Mouse (Mus musculus) ES-E14 (cell line): ENCODE measurements at regions not wholly inside any gene's neighbourhood (a gene's known extent, or its start where the extent isn't known, plus 50 kb on each side); places are given as distances from the start of the nearest gene placed in this dataset.

Experiments used
- CHD2 ChIP-seq: IDR thresholded peaks from 2 replicates; pipeline ENCODE4 v1.6.1; 2014; ENCODE audit warnings: mild to moderate bottlenecking, low read depth, low read length, inconsistent platforms
- HCFC1 ChIP-seq: IDR thresholded peaks from 2 replicates; pipeline ENCODE4 v1.6.1; 2012; ENCODE audit warnings: low read length, inconsistent platforms, borderline replicate concordance; ENCODE audit not compliant: insufficient read depth
- ZC3H11A ChIP-seq: IDR thresholded peaks from 2 replicates; pipeline ENCODE4 v1.6.1; 2012; ENCODE audit warnings: low read depth, mild to moderate bottlenecking, inconsistent platforms, low read length, borderline replicate concordance
- ZNF384 ChIP-seq: IDR thresholded peaks from 2 replicates; pipeline ENCODE4 v1.6.1; 2012; ENCODE audit warnings: low read depth, low read length, inconsistent platforms

GRCm38 (mm10) chr6:61068117-61068489 is 112.0 kb upstream of the Ccser1 start:
- no peak for TF ChIP-seq CHD2
- no peak for TF ChIP-seq ZNF384
- TF ChIP-seq HCFC1, result no peak
- TF ChIP-seq ZC3H11A, result no peak
